Mouse (Mus musculus) heart, embryonic 12.5 days (tissue): ENCODE results near the gene Akr1b3. TPM values are rescaled to one million over a fixed set of nuclear protein-coding genes. Genes with fewer than 3 reads are reported as not detected.
"Not testable (repeated sequence)": the region's sequence is repeated elsewhere in the genome, so short reads cannot be mapped to it uniquely, and the experiment has no call there.

ENCODE experiments used
- ATAC-seq: fragments of 200-750 bp; cut with Nextera tagmentation; 2 replicates; pipeline ENCODE4 v1.8.0; 2017; ENCODE audit warnings: moderate TSS enrichment, moderate library complexity; ENCODE audit not compliant: insufficient number of reproducible peaks, low FRiP score
- H3K27ac ChIP-seq: fragments of 300-500 bp; sonication (generic); 2 replicates; pipeline ENCODE4 v1.5.1; 2016; ENCODE audit warnings: mild to moderate bottlenecking, moderate library complexity; ENCODE audit not compliant: poor library complexity, severe bottlenecking
- H3K27me3 ChIP-seq: fragments of 300-500 bp; sonication (generic); replicated peaks from 2 replicates; pipeline ENCODE4 v1.6.1; 2016; ENCODE audit warnings: mild to moderate bottlenecking, moderate library complexity
- H3K36me3 ChIP-seq: fragments of 300-500 bp; sonication (generic); 2 replicates; pipeline ENCODE4 v1.6.1; 2016; ENCODE audit warnings: mild to moderate bottlenecking, moderate library complexity
- H3K4me1 ChIP-seq: fragments of 300-500 bp; sonication (generic); replicated peaks from 2 replicates; pipeline ENCODE4 v1.6.1; 2016; ENCODE audit warnings: mild to moderate bottlenecking
- H3K4me2 ChIP-seq: fragments of 300-500 bp; sonication (generic); 2 replicates; pipeline ENCODE4 v1.6.1; 2016; ENCODE audit warnings: mild to moderate bottlenecking, moderate library complexity
- H3K4me3 ChIP-seq: fragments of 300-500 bp; sonication (generic); 2 replicates; pipeline ENCODE4 v1.5.1; 2016; ENCODE audit warnings: mild to moderate bottlenecking
- H3K9ac ChIP-seq: fragments of 300-500 bp; sonication (generic); 2 replicates; pipeline ENCODE4 v1.6.1; 2016; ENCODE audit warnings: mild to moderate bottlenecking, moderate library complexity
- H3K9me3 ChIP-seq: fragments of 300-500 bp; sonication (generic); replicated peaks from 2 replicates; pipeline ENCODE4 v1.6.1; 2016; ENCODE audit warnings: mild to moderate bottlenecking, moderate library complexity
- WGBS: fragments of 180-500 bp; shearing (Covaris S2); methylation state at CpG from one replicate; pipeline ENCODE4 v1.1.7; 2016; 5-methylcytosine and 5-hydroxymethylcytosine counted together
- polyA plus RNA-seq: library from polyadenylated mRNA; unstranded; fragments of >200 nt; fragmentation: Nextera tagmentation; extraction: Ambion mirVana; gene quantifications from 2 replicates; pipeline ENCODE4 v1.2.1, GENCODE M21; 2016

Akr1b3 gene
- 176 and 177 TPM in 2 replicates for polyA plus RNA-seq

GRCm38 (mm10) chr6:34316854-34317771 is at the start of gene Akr1b3:
Gene Akr1b3 (minus strand): TSS chr6:34317478.
- Histone ChIP-seq H3K27ac (peak within 1 kb of the TSS; percentile 82), H3K9me3 (no peaks in the 10 kb centered on the region), H3K4me3 (peak within 1 kb of the TSS; percentile 90), H3K27me3 (no peaks in the 10 kb centered on the region), H3K4me1 (peaks cover 12% of the 10 kb centered on the region), H3K4me2 (peak within 1 kb of the TSS; percentile 92), H3K9ac (peak within 1 kb of the TSS; percentile 87), H3K36me3 (peaks cover 4% of the 10 kb centered on the region; the same call in 1 of the 2 replicates)
- ATAC-seq = peak; percentile 97
- WGBS = under 1% methylated on average over 60 of the region's 60 CpGs

- Histone ChIP-seq H3K4me3 (no peak overlapping the region), H3K9ac (no peak overlapping the region), H3K9me3 (no peaks in the 10 kb centered on the region), H3K4me1 (no peaks in the 10 kb centered on the region), H3K36me3 (peaks cover 3% of the 10 kb centered on the region), H3K4me2 (no peak overlapping the region), H3K27me3 (no peaks in the 10 kb centered on the region), H3K27ac (no peak overlapping the region)
- 74% methylated on average over 12 of the region's 12 CpGs for WGBS
- ATAC-seq = no peak
Measured at GRCm38 (mm10) chr6:34364217-34365136, 47.2 kb upstream of the Akr1b3 start.

- H3K36me3 ChIP-seq = no peaks in the 10 kb centered on the region
- H3K4me1 ChIP-seq = peaks cover 28% of the 10 kb centered on the region
- no peaks in the 10 kb centered on the region for H3K27me3 ChIP-seq
- ATAC-seq = no peak
- whole genome bisulfite sequencing = 46% methylated on average over 9 of the region's 9 CpGs
- no peaks in the 10 kb centered on the region for H3K9me3 ChIP-seq
- no peak overlapping the region for H3K9ac ChIP-seq
- H3K27ac ChIP-seq = no peak overlapping the region
- H3K4me2 ChIP-seq = no peak overlapping the region
- H3K4me3 ChIP-seq = no peak overlapping the region
Measured at GRCm38 (mm10) chr6:34355841-34356240, 38.6 kb upstream of the Akr1b3 start.

GRCm38 (mm10) chr6:34355349-34355747 is 38.1 kb upstream of the Akr1b3 start:
- H3K27ac ChIP-seq = no peak overlapping the region
- H3K4me2 ChIP-seq = no peak overlapping the region
- no peaks in the 10 kb centered on the region for H3K36me3 ChIP-seq
- 25% methylated on average over 6 of the region's 6 CpGs for WGBS
- no peaks in the 10 kb centered on the region for H3K9me3 ChIP-seq
- H3K9ac ChIP-seq = no peak overlapping the region
- H3K4me1 ChIP-seq = peaks cover 31% of the 10 kb centered on the region
- no peak for ATAC-seq
- H3K27me3 ChIP-seq = no peaks in the 10 kb centered on the region
- H3K4me3 ChIP-seq = no peak overlapping the region

- 43% methylated on average over 8 of the region's 8 CpGs for WGBS
- H3K9me3 ChIP-seq = no peaks in the 10 kb centered on the region
- H3K27ac ChIP-seq = peak overlapping the region; percentile 72
- H3K4me2 ChIP-seq = peak overlapping the region; percentile 71
- peak overlapping the region; percentile 38 for H3K4me3 ChIP-seq
- H3K36me3 ChIP-seq = no peaks in the 10 kb centered on the region
- peaks cover 31% of the 10 kb centered on the region for H3K4me1 ChIP-seq
- H3K9ac ChIP-seq = no peak overlapping the region
- H3K27me3 ChIP-seq = no peaks in the 10 kb centered on the region
- 0 out of 2 replicates have a peak, but pooled peaks have one; percentile 36 for ATAC-seq
Measured at GRCm38 (mm10) chr6:34354354-34355348, 37.4 kb upstream of the Akr1b3 start.

GRCm38 (mm10) chr6:34353658-34354353 is 36.5 kb upstream of the Akr1b3 start, which contains the start of gene Akr1b8:
Gene Akr1b8 (plus strand): TSS chr6:34354119.
- H3K9me3 ChIP-seq = no peaks in the 10 kb centered on the region
- 0 out of 2 replicates have a peak, but pooled peaks have one; percentile 18 for ATAC-seq
- WGBS = 12% methylated on average over 16 of the region's 16 CpGs

GRCm38 (mm10) chr6:34352401-34352800 is 35.1 kb upstream of the Akr1b3 start:
- ATAC-seq = no peak
- Histone ChIP-seq H3K9me3 (no peaks in the 10 kb centered on the region), H3K36me3 (no peaks in the 10 kb centered on the region), H3K4me1 (peaks cover 31% of the 10 kb centered on the region), H3K27me3 (no peaks in the 10 kb centered on the region), H3K27ac (no peak overlapping the region), H3K4me3 (no peak overlapping the region), H3K9ac (no peak overlapping the region), H3K4me2 (no peak overlapping the region)
- WGBS = 86% methylated on average over 3 of the region's 3 CpGs

More at GRCm38 (mm10) chr6:34353658-34354353, 36.5 kb upstream of the Akr1b3 start, which contains the start of gene Akr1b8:
- Histone ChIP-seq H3K4me3 (peak within 1 kb of the TSS; percentile 38), H3K27me3 (no peaks in the 10 kb centered on the region), H3K36me3 (no peaks in the 10 kb centered on the region), H3K27ac (peak within 1 kb of the TSS; percentile 72), H3K9ac (peak within 1 kb of the TSS; percentile 62), H3K4me2 (peak within 1 kb of the TSS; percentile 71), H3K4me1 (peaks cover 31% of the 10 kb centered on the region)

- not testable (repeated sequence) for H3K4me2 ChIP-seq, H3K27ac ChIP-seq, H3K9me3 ChIP-seq, ATAC-seq, H3K36me3 ChIP-seq, H3K9ac ChIP-seq, H3K4me3 ChIP-seq, H3K27me3 ChIP-seq
- WGBS = 24% methylated on average over 10 of the region's 10 CpGs
- peaks cover 32% of the 10 kb centered on the region for H3K4me1 ChIP-seq
Measured at GRCm38 (mm10) chr6:34351481-34351880, 34.2 kb upstream of the Akr1b3 start.

- WGBS = 70% methylated on average over 12 of the region's 12 CpGs
- H3K27ac ChIP-seq = no peak overlapping the region
- H3K27me3 ChIP-seq = no peaks in the 10 kb centered on the region
- H3K4me1 ChIP-seq = peaks cover 33% of the 10 kb centered on the region
- no peaks in the 10 kb centered on the region for H3K36me3 ChIP-seq
- ATAC-seq = no peak
- no peak overlapping the region for H3K9ac ChIP-seq
- no peaks in the 10 kb centered on the region for H3K9me3 ChIP-seq
- H3K4me2 ChIP-seq = no peak overlapping the region
- H3K4me3 ChIP-seq = no peak overlapping the region
Measured at GRCm38 (mm10) chr6:34350037-34350699, 32.9 kb upstream of the Akr1b3 start.
